Mouse (Mus musculus): ENCODE data around the gene Olfr370.

DNA sequence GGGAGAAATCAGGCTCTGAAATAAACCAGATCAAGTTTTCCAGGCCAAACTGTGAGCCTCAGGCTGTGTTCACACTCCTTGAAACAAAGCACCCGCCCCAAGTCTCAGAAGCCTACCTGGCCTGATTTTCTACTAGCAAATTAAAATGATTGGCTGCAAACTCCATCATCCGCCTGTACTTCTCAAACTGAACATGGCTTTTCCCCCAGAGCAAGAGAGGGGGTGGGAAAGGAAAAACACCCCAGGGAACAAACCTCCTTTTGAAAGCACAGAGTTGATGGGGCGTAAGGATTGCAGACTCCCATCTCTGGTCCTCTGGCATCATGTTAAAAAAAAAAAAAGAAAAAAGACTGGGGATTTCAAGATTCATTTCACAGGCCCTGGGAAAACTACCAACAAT, 57.1 kb downstream of the Olfr370 start:
- TF ChIP-seq CTCF (IDR thresholded peaks at IDR 0.05), result no peak
- no peak for TF ChIP-seq EP300 (IDR thresholded peaks at IDR 0.05)

All from lung, postnatal 0 days (tissue).